Mouse (Mus musculus): Measurements from ENCODE around the gene Spint2.

GRCm38 (mm10) chr7:29279261-29279660 is 2.5 kb downstream of the Spint2 start:
- TF ChIP-seq FLI1 (IDR thresholded peaks at IDR 0.05; ENCODE audit: low read length) (no peak), GATA1 (IDR thresholded peaks at IDR 0.05; ENCODE audit: borderline replicate concordance, low read length) (no peak)
